Mouse (Mus musculus): ENCODE data around the gene Stac3. TPM values are rescaled to one million over a fixed set of nuclear protein-coding genes. Genes with fewer than 3 reads are reported as not detected.

Stac3 gene
- total and polyA plus RNA-seq, 2 experiments, result 0.37 to 0.49 TPM

DNA sequence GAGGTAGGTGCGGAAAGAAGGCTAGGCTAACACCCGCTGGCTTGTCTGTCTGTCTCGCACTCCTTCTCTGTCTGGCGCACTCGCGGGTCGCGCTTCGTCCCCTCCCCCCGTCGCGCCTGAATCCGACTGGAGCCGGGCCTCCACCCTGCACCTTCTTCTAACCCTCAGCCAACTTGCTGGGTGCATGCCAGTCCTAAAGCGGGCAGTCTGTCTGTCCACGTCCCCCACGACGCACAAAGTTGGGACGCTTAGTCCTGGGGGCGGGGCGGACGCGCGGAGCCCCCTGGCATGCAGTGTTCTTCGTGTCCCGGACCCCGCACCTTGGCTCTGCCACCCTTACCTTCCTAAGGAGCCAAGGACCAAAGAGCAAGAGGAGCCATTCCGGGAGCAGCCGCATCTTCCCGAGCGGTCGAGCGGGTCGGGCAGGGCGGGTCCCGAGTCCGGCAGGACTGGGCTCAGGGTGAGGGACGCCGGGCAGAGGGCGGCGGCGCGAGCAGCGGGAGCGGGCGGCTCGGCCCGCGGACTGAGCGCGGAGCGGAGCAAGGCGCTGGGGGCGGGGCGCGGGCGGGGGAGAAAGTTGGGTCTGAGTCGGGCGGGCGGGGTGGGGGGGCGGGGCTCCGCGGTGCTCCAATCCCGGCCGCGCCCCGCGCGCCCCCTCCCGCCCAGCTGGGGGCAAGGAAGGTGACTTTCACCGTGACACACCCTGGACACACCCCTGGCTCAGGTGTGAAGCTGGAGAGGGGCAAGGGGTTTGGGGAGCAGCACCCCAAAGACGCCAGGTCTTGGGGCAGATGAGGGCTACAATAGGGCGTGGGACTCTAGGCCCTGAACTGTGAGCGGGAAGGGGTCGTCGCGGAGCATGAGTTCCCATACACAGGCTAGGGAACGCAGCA, 32.8 kb downstream of the Stac3 start, which contains the start of gene Nxph4:
Nxph4 (minus strand) TSS at position 524 of the 893 bp plus-strand sequence.
- H3K4me3 ChIP-seq (ENCODE audit: insufficient read depth, low read depth, low read length), result peak within 1 kb of the TSS; percentile 3; the same call in 1 of the 2 replicates
- H3K4me1 ChIP-seq (ENCODE audit: control insufficient read depth, insufficient read depth, low read length), result peaks cover 4% of the 10 kb centered on the region; the same call in 1 of the 2 replicates
- peaks cover 32% of the 10 kb centered on the region for H3K27me3 ChIP-seq (ENCODE audit: control insufficient read depth, insufficient read depth, low read length)
- H3K27ac ChIP-seq (replicated peaks; ENCODE audit: insufficient read depth, low read depth, low read length), result no peak within 1 kb of the TSS
- no peaks in the 10 kb centered on the region for H3K79me2 ChIP-seq (ENCODE audit: control insufficient read depth, insufficient read depth, low read length)
- 3% methylated on average over 59 of the region's 78 CpGs for WGBS
- H3K9ac ChIP-seq (ENCODE audit: low read depth, low read length), result 0 out of 2 replicates have a peak within 1 kb of the TSS, but pooled peaks have one; percentile 11
- no peak for DNase-seq (ENCODE audit: extremely low read depth, low read depth, low spot score)
- TF ChIP-seq POLR2A (IDR thresholded peaks at IDR 0.05; ENCODE audit: extremely low read depth, insufficient read depth, low read length) (no peak), CTCF (IDR thresholded peaks at IDR 0.05; ENCODE audit: low read depth, low read length) (no peak)
- H3K36me3 ChIP-seq (ENCODE audit: control insufficient read depth, insufficient read depth, low read length), result peaks cover 4% of the 10 kb centered on the region; the same call in 1 of the 2 replicates

- H3K27me3 ChIP-seq (ENCODE audit: control insufficient read depth, insufficient read depth, low read length), result peaks cover 27% of the 10 kb centered on the region
- no peak overlapping the region for H3K27ac ChIP-seq (replicated peaks; ENCODE audit: insufficient read depth, low read depth, low read length)
- H3K36me3 ChIP-seq (ENCODE audit: control insufficient read depth, insufficient read depth, low read length), result peaks cover 8% of the 10 kb centered on the region; the same call in 1 of the 2 replicates
- no peak overlapping the region for H3K4me3 ChIP-seq (ENCODE audit: insufficient read depth, low read depth, low read length)
- H3K4me1 ChIP-seq (ENCODE audit: control insufficient read depth, insufficient read depth, low read length), result peaks cover 4% of the 10 kb centered on the region; the same call in 1 of the 2 replicates
- H3K9ac ChIP-seq (ENCODE audit: low read depth, low read length), result no peak overlapping the region
- no peak for DNase-seq (ENCODE audit: extremely low read depth, low read depth, low spot score)
- H3K79me2 ChIP-seq (ENCODE audit: control insufficient read depth, insufficient read depth, low read length), result no peaks in the 10 kb centered on the region
- 3% methylated on average over 30 of the region's 30 CpGs for WGBS
- TF ChIP-seq CTCF (IDR thresholded peaks at IDR 0.05; ENCODE audit: low read depth, low read length) (no peak), POLR2A (IDR thresholded peaks at IDR 0.05; ENCODE audit: extremely low read depth, insufficient read depth, low read length) (no peak)
Observed at GRCm38 (mm10) chr10:127534929-127535384, 33.5 kb downstream of the Stac3 start.

- H3K27me3 ChIP-seq (ENCODE audit: control insufficient read depth, insufficient read depth, low read length), result peaks cover 18% of the 10 kb centered on the region
Observed at GRCm38 (mm10) chr10:127536586-127537314, 35.3 kb downstream of the Stac3 start.

GRCm38 (mm10) chr10:127537854-127538583, 36.5 kb downstream of the Stac3 start:
- DNase-seq (ENCODE audit: extremely low read depth, low read depth, low spot score), result peak; percentile 45

More at GRCm38 (mm10) chr10:127536586-127537314, 35.3 kb downstream of the Stac3 start:
- WGBS, result 16% methylated on average over 8 of the region's 8 CpGs
- Histone ChIP-seq H3K9ac (ENCODE audit: low read depth, low read length) (no peak overlapping the region), H3K4me3 (ENCODE audit: insufficient read depth, low read depth, low read length) (no peak overlapping the region), H3K36me3 (ENCODE audit: control insufficient read depth, insufficient read depth, low read length) (peaks cover 16% of the 10 kb centered on the region), H3K4me1 (ENCODE audit: control insufficient read depth, insufficient read depth, low read length) (peaks cover 4% of the 10 kb centered on the region; the same call in 1 of the 2 replicates), H3K27ac (replicated peaks; ENCODE audit: insufficient read depth, low read depth, low read length) (no peak overlapping the region), H3K79me2 (ENCODE audit: control insufficient read depth, insufficient read depth, low read length) (no peaks in the 10 kb centered on the region)
- TF ChIP-seq CTCF (IDR thresholded peaks at IDR 0.05; ENCODE audit: low read depth, low read length) (peak; percentile 50), POLR2A (IDR thresholded peaks at IDR 0.05; ENCODE audit: extremely low read depth, insufficient read depth, low read length) (no peak)
- DNase-seq (ENCODE audit: extremely low read depth, low read depth, low spot score), result no peak

GRCm38 (mm10) chr10:127541510-127541909, 40.0 kb downstream of the Stac3 start:
- TF ChIP-seq POLR2A (IDR thresholded peaks at IDR 0.05; ENCODE audit: extremely low read depth, insufficient read depth, low read length), result no peak
- no peak for TF ChIP-seq CTCF (IDR thresholded peaks at IDR 0.05; ENCODE audit: low read depth, low read length)
- 92% methylated on average over 8 of the region's 8 CpGs for WGBS
- peaks cover 56% of the 10 kb centered on the region for H3K36me3 ChIP-seq (ENCODE audit: control insufficient read depth, insufficient read depth, low read length)

More at GRCm38 (mm10) chr10:127537854-127538583, 36.5 kb downstream of the Stac3 start:
- Histone ChIP-seq H3K79me2 (ENCODE audit: control insufficient read depth, insufficient read depth, low read length) (no peaks in the 10 kb centered on the region), H3K9ac (ENCODE audit: low read depth, low read length) (no peak overlapping the region), H3K4me3 (ENCODE audit: insufficient read depth, low read depth, low read length) (no peak overlapping the region), H3K27me3 (ENCODE audit: control insufficient read depth, insufficient read depth, low read length) (peaks cover 13% of the 10 kb centered on the region), H3K36me3 (ENCODE audit: control insufficient read depth, insufficient read depth, low read length) (peaks cover 25% of the 10 kb centered on the region), H3K27ac (replicated peaks; ENCODE audit: insufficient read depth, low read depth, low read length) (no peak overlapping the region), H3K4me1 (ENCODE audit: control insufficient read depth, insufficient read depth, low read length) (peaks cover 4% of the 10 kb centered on the region; the same call in 1 of the 2 replicates)
- TF ChIP-seq CTCF (IDR thresholded peaks at IDR 0.05; ENCODE audit: low read depth, low read length) (peak; percentile 98), POLR2A (IDR thresholded peaks at IDR 0.05; ENCODE audit: extremely low read depth, insufficient read depth, low read length) (no peak)
- 37% methylated on average over 7 of the region's 7 CpGs for WGBS

More at GRCm38 (mm10) chr10:127541510-127541909, 40.0 kb downstream of the Stac3 start:
- Histone ChIP-seq H3K4me3 (ENCODE audit: insufficient read depth, low read depth, low read length) (no peak overlapping the region), H3K79me2 (ENCODE audit: control insufficient read depth, insufficient read depth, low read length) (no peaks in the 10 kb centered on the region), H3K27ac (replicated peaks; ENCODE audit: insufficient read depth, low read depth, low read length) (no peak overlapping the region), H3K4me1 (ENCODE audit: control insufficient read depth, insufficient read depth, low read length) (no peaks in the 10 kb centered on the region), H3K9ac (ENCODE audit: low read depth, low read length) (no peak overlapping the region), H3K27me3 (ENCODE audit: control insufficient read depth, insufficient read depth, low read length) (no peaks in the 10 kb centered on the region)
- DNase-seq (ENCODE audit: extremely low read depth, low read depth, low spot score), result no peak

Measured in liver, adult 2 months (tissue).